Mouse (Mus musculus) G1E (cell line): ENCODE measurements around the gene Cntnap5a.
"Not testable (repeated sequence)": the region's sequence is repeated elsewhere in the genome, so short reads cannot be mapped to it uniquely, and the experiment has no call there.

ENCODE experiments used
- CTCF ChIP-seq: IDR thresholded peaks from 2 replicates; pipeline ENCODE4 v1.5.1; 2012; ENCODE audit warnings: low read depth, low read length, inconsistent platforms, mixed read lengths
- GATA1 ChIP-seq: IDR thresholded peaks from 2 replicates; pipeline ENCODE4 v1.6.1; 2012; ENCODE audit warnings: borderline replicate concordance, low read length, inconsistent platforms, mixed read lengths
- POLR2AphosphoS5 ChIP-seq: IDR thresholded peaks from 2 replicates; pipeline ENCODE4 v1.6.1; 2012; ENCODE audit warnings: low read depth, low read length, inconsistent platforms; ENCODE audit not compliant: insufficient replicate concordance
- TAL1 ChIP-seq: conservative IDR thresholded peaks from 2 replicates; pipeline ENCODE4 v1.6.1; 2012; ENCODE audit warnings: low read depth, low read length, inconsistent platforms, mixed read lengths

- TF ChIP-seq CTCF, GATA1, POLR2AphosphoS5, TAL1: not testable (repeated sequence)
Measured at GRCm38 (mm10) chr1:116188142-116188541, 503.6 kb downstream of the Cntnap5a start.
